In genomic region chr17:44078631-44079350, GRCm38 (mm10) we compare ENCODE assay signal across 8 mouse cellular contexts. TPM values are rescaled to one million over a fixed set of nuclear protein-coding genes. Genes with fewer than 3 reads are reported as not detected.
DNase-seq lines count a peak whose midpoint lies in the region; ATAC-seq and TF ChIP-seq lines count a peak whose summit lies in the region.

Enpp5 (plus strand) TSS chr17:44078813.

- peak within 1 kb of the TSS; percentile 78 for H3K4me2 ChIP-seq in forebrain, embryonic 13.5 days
- peak within 1 kb of the TSS; percentile 99 for H3K4me2 ChIP-seq in heart, postnatal 0 days (ENCODE audit: low read depth, low read length)
- H3K4me2 ChIP-seq in liver, embryonic 15.5 days, result peak within 1 kb of the TSS; percentile 75
- peak within 1 kb of the TSS; percentile 77 for H3K4me2 ChIP-seq in neural tube, embryonic 13.5 days

- peak within 1 kb of the TSS; percentile 73 for H3K9ac ChIP-seq in forebrain, embryonic 13.5 days
- H3K9ac ChIP-seq in heart, postnatal 0 days (replicated peaks; ENCODE audit: low read depth, low read length), result peak within 1 kb of the TSS; percentile 74
- peak within 1 kb of the TSS; percentile 28; the same call in 1 of the 2 replicates for H3K9ac ChIP-seq in liver, embryonic 15.5 days
- peak within 1 kb of the TSS; percentile 83 for H3K9ac ChIP-seq in neural tube, embryonic 13.5 days

- DNase-seq in heart, postnatal 0 days (ENCODE audit: low spot score), result peak; percentile 84
- peak; percentile 86 to 91 for DNase-seq in kidney, postnatal 4 days
- peak; percentile 90 for DNase-seq in telencephalon, adult 2 months (ENCODE audit: low read depth, low spot score)

- 2% methylated on average over 31 of the region's 31 CpGs for WGBS in forebrain, embryonic 13.5 days
- WGBS in heart, postnatal 0 days, result 1% methylated on average over 31 of the region's 31 CpGs
- under 1% methylated on average over 31 of the region's 31 CpGs for WGBS in liver, embryonic 15.5 days (ENCODE audit: insufficient replicate concordance)
- WGBS in neural tube, embryonic 13.5 days, result under 1% methylated on average over 31 of the region's 31 CpGs

- peak within 1 kb of the TSS; percentile 88 for H3K27ac ChIP-seq in forebrain, embryonic 13.5 days
- H3K27ac ChIP-seq in heart, postnatal 0 days (ENCODE audit: low read depth), result no peak within 1 kb of the TSS
- peak within 1 kb of the TSS; percentile 76 for H3K27ac ChIP-seq in liver, embryonic 15.5 days (replicated peaks)
- H3K27ac ChIP-seq in neural tube, embryonic 13.5 days (replicated peaks), result peak within 1 kb of the TSS; percentile 91

- H3K9me3 ChIP-seq in E14TG2a.4 (ENCODE audit: low read length), result no peaks in the 10 kb centered on the region
- no peaks in the 10 kb centered on the region for H3K9me3 ChIP-seq in forebrain, embryonic 13.5 days (replicated peaks)
- H3K9me3 ChIP-seq in heart, postnatal 0 days (replicated peaks; ENCODE audit: control insufficient read depth, low read length), result no peaks in the 10 kb centered on the region
- H3K9me3 ChIP-seq in liver, embryonic 15.5 days (replicated peaks), result no peaks in the 10 kb centered on the region
- H3K9me3 ChIP-seq in neural tube, embryonic 13.5 days, result no peaks in the 10 kb centered on the region

- no peak for TF ChIP-seq EP300 in heart, postnatal 0 days (IDR thresholded peaks at IDR 0.05; ENCODE audit: low read depth)

- H3K27me3 ChIP-seq in E14TG2a.4 (ENCODE audit: insufficient read depth, low read length), result peaks cover 8% of the 10 kb centered on the region; the same call in 1 of the 2 replicates
- no peaks in the 10 kb centered on the region for H3K27me3 ChIP-seq in forebrain, embryonic 13.5 days
- no peaks in the 10 kb centered on the region for H3K27me3 ChIP-seq in heart, postnatal 0 days (ENCODE audit: control insufficient read depth, insufficient read depth, low read length)
- H3K27me3 ChIP-seq in liver, embryonic 15.5 days, result no peaks in the 10 kb centered on the region
- no peaks in the 10 kb centered on the region for H3K27me3 ChIP-seq in neural tube, embryonic 13.5 days

- H3K36me3 ChIP-seq in E14TG2a.4 (ENCODE audit: insufficient read depth, low read length), result no peaks in the 10 kb centered on the region
- peaks cover 27% of the 10 kb centered on the region for H3K36me3 ChIP-seq in forebrain, embryonic 13.5 days (ENCODE audit: poor library complexity, severe bottlenecking)
- H3K36me3 ChIP-seq in heart, postnatal 0 days (replicated peaks; ENCODE audit: control insufficient read depth, insufficient read depth, low read length), result 0 out of 2 replicates have a peak, but pooled peaks cover 3% of the 10 kb centered on the region
- H3K36me3 ChIP-seq in liver, embryonic 15.5 days (replicated peaks), result no peaks in the 10 kb centered on the region
- H3K36me3 ChIP-seq in neural tube, embryonic 13.5 days, result peaks cover 34% of the 10 kb centered on the region

- peaks cover 5% of the 10 kb centered on the region; the same call in 1 of the 2 replicates for H3K4me1 ChIP-seq in E14TG2a.4 (replicated peaks; ENCODE audit: low read depth, low read length)
- H3K4me1 ChIP-seq in forebrain, embryonic 13.5 days, result peaks cover 6% of the 10 kb centered on the region
- no peaks in the 10 kb centered on the region; the same call in 1 of the 2 replicates for H3K4me1 ChIP-seq in heart, postnatal 0 days (ENCODE audit: control insufficient read depth, insufficient read depth)
- peaks cover 9% of the 10 kb centered on the region; the same call in 1 of the 2 replicates for H3K4me1 ChIP-seq in liver, embryonic 15.5 days (replicated peaks)
- peaks cover 30% of the 10 kb centered on the region for H3K4me1 ChIP-seq in neural tube, embryonic 13.5 days (replicated peaks)

- peak within 1 kb of the TSS; percentile 75 for H3K4me3 ChIP-seq in E14TG2a.4 (replicated peaks; ENCODE audit: low read length)
- peak within 1 kb of the TSS; percentile 71 for H3K4me3 ChIP-seq in forebrain, embryonic 13.5 days
- peak within 1 kb of the TSS; percentile 73 for H3K4me3 ChIP-seq in heart, postnatal 0 days (ENCODE audit: low read depth, low read length)
- H3K4me3 ChIP-seq in liver, embryonic 15.5 days (replicated peaks), result peak within 1 kb of the TSS; percentile 60
- H3K4me3 ChIP-seq in neural tube, embryonic 13.5 days, result peak within 1 kb of the TSS; percentile 66

- ATAC-seq in cerebellum, adult (ENCODE audit: insufficient number of reproducible peaks, low FRiP score, low TSS enrichment), result peak; percentile 99
- peak; percentile 99 for ATAC-seq in forebrain, embryonic 13.5 days
- ATAC-seq in heart, postnatal 0 days (ENCODE audit: insufficient read depth, low read depth), result peak; percentile 93
- peak; percentile 88 for ATAC-seq in liver, embryonic 15.5 days (ENCODE audit: insufficient read depth)
- ATAC-seq in neural tube, embryonic 13.5 days (ENCODE audit: low read depth), result peak; percentile 99

- no peak for TF ChIP-seq CTCF in E14TG2a.4 (conservative IDR thresholded peaks at IDR 0.05; ENCODE audit: low read length)
- no peak for TF ChIP-seq CTCF in heart, postnatal 0 days (IDR thresholded peaks at IDR 0.05; ENCODE audit: low read depth)

RNA-seq across cellular contexts. Expression of gene Enpp5, which starts in this region (rescaled TPM):
- polyA plus RNA-seq in forebrain, embryonic 13.5 days (2015; fragmentation: Nextera tagmentation; extraction: Ambion mirVana), result 35.2 and 42.1 TPM in 2 replicates
- total RNA-seq in heart, postnatal 0 days (2014; rRNA removed; ENCODE audit: low replicate concordance), result 7.3 and 13.4 TPM in 2 replicates
- polyA plus RNA-seq in heart, postnatal 0 days (2015; fragmentation: Nextera tagmentation; extraction: Ambion mirVana), result 11.3 and 11.9 TPM in 2 replicates
- 7.0 and 8.0 TPM in 2 replicates for polyA plus RNA-seq in liver, embryonic 15.5 days (2015; fragmentation: Nextera tagmentation; extraction: Ambion mirVana)
- 71.3 and 73.7 TPM in 2 replicates for polyA plus RNA-seq in neural tube, embryonic 13.5 days (2015; fragmentation: Nextera tagmentation; extraction: Ambion mirVana)

Comparison
In these comparisons a context has a peak if more than half of its experiments do, and no peak if none do; other contexts are left out.
1. H3K9ac ChIP-seq: peak in every context shown above with its lines; median percentile 83 in neural tube, embryonic 13.5 days; 74 in heart, postnatal 0 days; 73 in forebrain, embryonic 13.5 days; 28 in liver, embryonic 15.5 days.